Mouse (Mus musculus) ES-Bruce4 (cell line): Measurements from ENCODE around the gene Dclre1b. TPM values are rescaled to one million over a fixed set of nuclear protein-coding genes. Genes with fewer than 3 reads are reported as not detected.

Experiments used
- H3K27ac ChIP-seq: 2 replicates; pipeline ENCODE4 v1.5.1; 2012; ENCODE audit warnings: low read length, inconsistent platforms; ENCODE audit not compliant: insufficient read depth
- H3K27me3 ChIP-seq: 2 replicates; pipeline ENCODE4 v1.6.1; 2012; ENCODE audit warnings: mild to moderate bottlenecking, low read length, inconsistent platforms; ENCODE audit not compliant: control insufficient read depth, poor library complexity, insufficient read depth, severe bottlenecking
- H3K36me3 ChIP-seq: 2 replicates; pipeline ENCODE4 v1.6.1; 2012; ENCODE audit warnings: inconsistent platforms, mild to moderate bottlenecking, low read length, moderate library complexity; ENCODE audit not compliant: control insufficient read depth, poor library complexity, insufficient read depth, severe bottlenecking
- H3K4me1 ChIP-seq: one replicate; pipeline ENCODE4 v1.8.1; 2011; ENCODE audit warnings: low read length; ENCODE audit not compliant: control insufficient read depth, insufficient read depth
- H3K4me3 ChIP-seq: 2 replicates; pipeline ENCODE4 v1.5.1; 2011; ENCODE audit warnings: low read depth, mild to moderate bottlenecking, low read length
- H3K9ac ChIP-seq: 2 replicates; pipeline ENCODE4 v1.6.1; 2012; ENCODE audit warnings: low read depth, mild to moderate bottlenecking, inconsistent platforms; ENCODE audit not compliant: poor library complexity, severe bottlenecking
- H3K9me3 ChIP-seq: replicated peaks from 2 replicates; pipeline ENCODE4 v1.6.1; 2012; ENCODE audit warnings: mild to moderate bottlenecking, low read length, inconsistent platforms; ENCODE audit not compliant: control insufficient read depth, poor library complexity, insufficient read depth, severe bottlenecking
- CTCF ChIP-seq: IDR thresholded peaks from one replicate; pipeline ENCODE4 v1.8.1; 2011; ENCODE audit warnings: low read depth, low read length
- EP300 ChIP-seq: IDR thresholded peaks from 2 replicates; pipeline ENCODE4 v1.6.1; 2011; ENCODE audit warnings: low read depth, low read length; ENCODE audit not compliant: insufficient read depth
- POLR2A ChIP-seq: IDR thresholded peaks from one replicate; pipeline ENCODE4 v1.8.1; 2011; ENCODE audit warnings: low read length; ENCODE audit not compliant: insufficient read depth
- polyA plus RNA-seq: library from polyadenylated mRNA; stranded (reverse); fragments of >200 nt; gene quantifications from 2 replicates; pipeline ENCODE4 v1.2.4, GENCODE M21; 2011; ENCODE audit warnings: low read depth; ENCODE audit not compliant: missing spikeins, insufficient read depth, insufficient read length

Gene Dclre1b
- polyA plus RNA-seq, 1 experiment, result 9.3 TPM

DNA sequence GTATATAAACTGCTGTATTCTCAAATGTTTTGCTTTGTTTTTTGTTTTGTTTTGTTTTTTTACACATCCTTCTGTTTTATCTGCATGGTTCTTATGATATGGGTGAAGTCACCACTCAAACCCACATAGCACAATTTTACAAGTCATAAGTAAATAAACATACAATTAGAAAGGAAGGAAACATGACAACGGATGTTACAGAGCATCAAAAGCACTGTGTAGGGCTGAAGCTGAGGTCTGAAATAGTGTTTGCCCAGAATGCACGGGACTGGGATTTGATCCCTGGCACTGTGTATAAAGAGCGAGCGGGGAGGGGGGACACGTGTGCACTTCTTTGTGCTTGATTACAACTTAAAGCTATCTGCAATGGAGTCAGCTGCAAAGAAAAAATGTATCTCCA is 28.5 kb downstream of the Dclre1b start:
- H3K4me3 ChIP-seq, result no peak overlapping the region
- no peak overlapping the region for H3K9ac ChIP-seq
- H3K27me3 ChIP-seq, result no peaks in the 10 kb centered on the region
- H3K36me3 ChIP-seq, result peaks cover 10% of the 10 kb centered on the region
- H3K4me1 ChIP-seq, result peaks cover 2% of the 10 kb centered on the region
- TF ChIP-seq POLR2A (no peak), CTCF (no peak), EP300 (no peak)
- H3K9me3 ChIP-seq, result no peaks in the 10 kb centered on the region
- H3K27ac ChIP-seq, result no peak overlapping the region

DNA sequence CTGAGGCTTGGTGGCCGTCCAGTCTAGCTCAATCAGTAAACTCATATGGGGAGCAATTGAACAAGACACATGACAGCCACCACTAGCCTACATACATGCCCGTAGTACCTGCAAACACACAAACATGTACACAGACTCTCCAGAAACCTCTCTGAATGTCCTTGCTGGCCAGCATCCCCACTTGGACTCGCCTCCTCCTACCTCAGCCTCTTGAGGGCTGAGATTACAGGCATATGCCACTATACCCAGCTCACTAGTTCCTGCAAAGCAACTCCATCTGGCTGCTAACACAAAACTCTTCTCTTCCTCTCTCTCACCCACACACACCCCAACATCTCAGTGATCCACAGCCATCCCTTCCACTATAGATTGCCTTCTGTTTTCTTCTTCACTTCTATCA is 29.0 kb downstream of the Dclre1b start:
- Histone ChIP-seq H3K4me3 (no peak overlapping the region), H3K27me3 (no peaks in the 10 kb centered on the region), H3K27ac (no peak overlapping the region), H3K36me3 (peaks cover 10% of the 10 kb centered on the region), H3K9ac (no peak overlapping the region), H3K9me3 (no peaks in the 10 kb centered on the region), H3K4me1 (peaks cover 2% of the 10 kb centered on the region)
- TF ChIP-seq EP300 (no peak), CTCF (no peak), POLR2A (no peak)

DNA sequence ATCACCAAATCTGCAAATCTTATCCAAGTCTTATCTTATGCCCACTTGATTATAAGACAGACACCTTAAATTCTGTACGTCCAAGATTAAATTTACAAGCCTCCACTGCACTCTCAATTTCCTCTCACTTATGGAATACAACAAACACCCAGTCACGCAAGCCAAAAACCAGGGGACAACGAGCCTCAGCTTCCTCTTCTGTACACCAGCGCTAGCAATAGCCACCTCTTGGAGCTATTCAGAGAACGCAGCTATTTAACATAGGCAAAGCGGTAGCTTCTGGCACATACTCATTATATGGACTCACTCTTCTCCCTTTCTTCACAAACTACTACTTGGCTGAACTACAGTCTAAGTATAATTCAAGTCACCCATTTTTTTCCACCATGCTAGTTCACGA is 30.1 kb downstream of the Dclre1b start:
- peaks cover 10% of the 10 kb centered on the region for H3K36me3 ChIP-seq
- H3K4me1 ChIP-seq, result peaks cover 2% of the 10 kb centered on the region
- H3K4me3 ChIP-seq, result no peak overlapping the region
- H3K9me3 ChIP-seq, result no peaks in the 10 kb centered on the region
- no peak overlapping the region for H3K9ac ChIP-seq
- H3K27ac ChIP-seq, result no peak overlapping the region
- TF ChIP-seq POLR2A (no peak), CTCF (no peak), EP300 (no peak)
- H3K27me3 ChIP-seq, result no peaks in the 10 kb centered on the region

DNA sequence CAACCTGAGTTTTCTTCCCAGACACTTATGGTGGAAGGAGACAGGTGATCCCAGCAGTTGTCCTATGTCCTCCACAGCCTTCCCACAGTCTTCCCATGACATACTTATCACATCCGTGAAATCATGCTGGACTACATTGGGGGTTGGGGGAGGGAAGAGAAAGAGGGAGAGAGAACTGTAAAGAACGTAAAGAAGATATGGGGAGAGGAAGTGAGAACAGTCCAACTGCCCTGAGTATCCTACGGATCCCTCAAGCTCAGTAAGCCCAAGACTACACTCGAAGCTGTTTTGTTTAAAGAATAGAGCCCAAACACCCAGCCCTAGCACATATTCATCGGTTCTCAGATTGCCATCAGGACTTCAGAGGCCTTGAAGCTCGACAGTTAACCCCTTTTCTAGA is 30.6 kb downstream of the Dclre1b start:
- no peak overlapping the region for H3K4me3 ChIP-seq
- H3K27ac ChIP-seq, result no peak overlapping the region
- no peak overlapping the region for H3K9ac ChIP-seq
- TF ChIP-seq CTCF (no peak), EP300 (no peak), POLR2A (no peak)
- peaks cover 2% of the 10 kb centered on the region for H3K4me1 ChIP-seq
- H3K27me3 ChIP-seq, result no peaks in the 10 kb centered on the region
- H3K9me3 ChIP-seq, result no peaks in the 10 kb centered on the region
- peaks cover 10% of the 10 kb centered on the region for H3K36me3 ChIP-seq

DNA sequence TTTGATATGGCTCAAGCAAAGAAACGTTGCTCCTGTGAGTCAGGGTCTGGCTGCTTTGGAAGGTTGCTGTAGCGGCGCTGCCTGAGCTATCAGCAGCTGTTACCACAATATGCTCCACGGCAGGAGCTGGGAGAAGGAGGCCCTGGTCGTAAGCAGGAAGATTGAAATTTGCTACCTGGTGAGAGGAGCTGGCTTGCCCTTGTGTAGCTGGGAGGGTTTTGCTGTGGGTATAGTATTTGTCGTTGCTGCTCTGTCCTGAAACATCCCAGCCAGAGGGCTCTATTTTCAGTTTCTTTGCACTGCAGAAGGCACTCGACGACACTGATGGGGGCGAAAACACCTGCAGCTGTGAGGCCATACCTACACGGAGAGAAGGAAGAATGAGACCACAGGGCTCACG is 31.3 kb downstream of the Dclre1b start:
- Histone ChIP-seq H3K4me1 (no peaks in the 10 kb centered on the region), H3K27ac (no peak overlapping the region), H3K36me3 (peaks cover 10% of the 10 kb centered on the region), H3K27me3 (no peaks in the 10 kb centered on the region), H3K4me3 (no peak overlapping the region), H3K9ac (no peak overlapping the region), H3K9me3 (no peaks in the 10 kb centered on the region)
- TF ChIP-seq CTCF (no peak), POLR2A (no peak)

DNA sequence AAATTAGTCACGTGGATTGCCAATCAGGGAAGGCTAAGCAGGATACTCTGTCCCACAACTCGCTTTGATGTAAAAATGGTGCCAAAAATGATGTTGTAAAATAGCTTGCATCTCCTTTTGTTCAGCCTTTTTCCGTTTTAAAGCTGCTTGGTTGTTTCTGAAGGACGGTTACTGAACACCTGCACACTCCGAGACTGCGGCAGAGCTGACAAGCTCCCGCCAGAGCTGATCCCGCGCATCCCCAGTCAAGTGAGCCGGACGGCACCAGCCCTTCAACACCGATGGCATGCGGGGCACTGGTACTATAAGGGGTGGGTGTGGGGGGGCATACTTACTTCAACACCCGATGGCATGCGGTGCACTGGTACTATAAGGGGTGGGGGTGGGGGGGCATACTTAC is 35.2 kb downstream of the Dclre1b start:
- Histone ChIP-seq H3K4me3 (no peak overlapping the region), H3K4me1 (peaks cover 6% of the 10 kb centered on the region), H3K27me3 (no peaks in the 10 kb centered on the region), H3K27ac (no peak overlapping the region), H3K9ac (no peak overlapping the region), H3K36me3 (peaks cover 14% of the 10 kb centered on the region), H3K9me3 (no peaks in the 10 kb centered on the region)
- no peak for TF ChIP-seq POLR2A
- TF ChIP-seq CTCF, result no peak
- no peak for TF ChIP-seq EP300
